Mouse (Mus musculus): ENCODE measurements around the gene Gm20696.

- TF ChIP-seq POLR2A (IDR thresholded peaks at IDR 0.05; ENCODE audit: borderline replicate concordance, extremely low read depth, insufficient read depth, insufficient read length, poor library complexity, severe bottlenecking) (no peak), CTCF (IDR thresholded peaks at IDR 0.05; ENCODE audit: borderline replicate concordance, extremely low read depth, insufficient read depth, insufficient read length) (no peak)
These were observed 693 bp upstream of the Gm20696 start for GRCm38 (mm10) chr6:99667290-99667689.

Measured in brain, embryonic 14.5 days (tissue).